Mouse (Mus musculus): ENCODE results near the gene Sp2. TPM values are rescaled to one million over a fixed set of nuclear protein-coding genes. Genes with fewer than 3 reads are reported as not detected.
A peak's percentile ranks its signal among the peaks of the same experiment; 100 is the strongest.

The Sp2 gene
- polyA plus RNA-seq, 1 experiment from 2014 or later = 15.8 TPM

DNA sequence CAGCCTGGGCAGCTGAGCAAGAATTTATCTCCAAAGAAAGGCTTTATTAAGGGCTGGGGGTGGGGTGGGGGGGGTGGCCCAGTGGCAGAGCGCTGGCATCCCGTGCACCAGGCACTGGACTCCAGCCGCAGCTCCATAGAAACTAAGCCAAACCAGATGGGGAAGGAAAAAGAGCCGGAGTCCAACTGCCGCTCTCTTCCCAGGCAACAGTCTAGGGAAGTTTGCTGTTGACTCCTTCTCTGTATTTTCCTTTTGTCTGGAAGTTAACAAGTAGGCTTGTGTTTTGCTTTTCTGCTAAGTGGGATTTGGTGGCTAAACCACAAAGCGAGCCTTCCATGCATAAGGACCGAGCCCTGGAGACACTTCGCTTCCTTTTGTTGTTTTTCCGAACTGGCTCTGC lies 36.3 kb downstream of the Sp2 start:
- Histone ChIP-seq H3K9me3 (replicated peaks; ENCODE audit: control insufficient read depth, low read length) (no peaks in the 10 kb centered on the region), H3K27me3 (ENCODE audit: control insufficient read depth, insufficient read depth, low read length) (no peaks in the 10 kb centered on the region), H3K4me2 (ENCODE audit: low read depth, low read length) (no peak overlapping the region), H3K36me3 (replicated peaks; ENCODE audit: control insufficient read depth, insufficient read depth, low read depth, low read length) (no peaks in the 10 kb centered on the region), H3K4me1 (ENCODE audit: control insufficient read depth, insufficient read depth, low read length) (no peaks in the 10 kb centered on the region), H3K9ac (replicated peaks; ENCODE audit: low read length) (no peak overlapping the region; the same call in 1 of the 2 replicates), H3K27ac (replicated peaks; ENCODE audit: low read depth, low read length) (no peak overlapping the region), H3K4me3 (ENCODE audit: low read depth, low read length) (no peak overlapping the region)
- DNase-seq (ENCODE audit: low spot score) (peak; percentile 66), ATAC-seq (replicated peaks; ENCODE audit: insufficient number of reproducible peaks, low FRiP score, low TSS enrichment, low read depth) (no peak)
- whole genome bisulfite sequencing = 72% methylated on average over 9 of the region's 9 CpGs

DNA sequence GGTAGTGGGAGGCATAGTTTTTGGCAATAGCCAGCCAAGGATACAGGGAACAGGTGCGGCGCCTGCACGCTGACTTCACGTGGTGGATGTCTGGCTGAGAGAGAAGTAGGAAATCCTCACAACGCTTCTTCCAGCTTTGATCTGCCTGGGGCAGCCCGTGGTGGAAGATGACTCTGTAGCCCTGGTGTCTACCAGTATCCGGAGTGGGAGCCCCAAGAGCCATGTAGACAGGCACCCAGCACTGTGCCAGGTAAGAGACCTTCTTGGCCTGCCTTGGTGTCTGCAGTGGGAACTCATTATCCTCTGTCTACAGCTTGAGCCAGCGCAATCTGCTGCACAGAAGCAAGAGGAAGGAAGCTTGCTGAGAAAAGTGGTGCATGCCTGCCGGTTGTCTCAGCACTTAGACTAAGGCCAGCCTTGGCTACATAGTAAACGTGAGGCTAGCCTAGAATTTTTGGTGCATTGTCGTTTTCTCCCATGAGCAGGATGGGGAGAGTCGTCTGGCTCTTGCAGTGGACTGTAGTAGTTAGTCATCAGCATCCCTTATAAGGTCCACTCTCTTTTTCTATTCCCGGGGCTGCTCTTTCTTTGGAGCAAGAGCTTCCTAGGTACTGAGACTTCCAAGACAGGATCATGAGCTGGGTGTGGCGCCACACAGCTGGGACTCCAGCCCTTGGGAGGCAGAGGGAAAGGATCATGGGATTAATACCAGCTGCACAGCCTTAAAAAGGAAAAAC lies 37.7 kb downstream of the Sp2 start:
- Histone ChIP-seq H3K4me2 (ENCODE audit: low read depth, low read length) (peak overlapping the region; percentile 81; the same call in 1 of the 2 replicates), H3K9ac (replicated peaks; ENCODE audit: low read length) (no peak overlapping the region), H3K27me3 (ENCODE audit: control insufficient read depth, insufficient read depth, low read length) (no peaks in the 10 kb centered on the region), H3K4me1 (ENCODE audit: control insufficient read depth, insufficient read depth, low read length) (no peaks in the 10 kb centered on the region), H3K9me3 (replicated peaks; ENCODE audit: control insufficient read depth, low read length) (no peaks in the 10 kb centered on the region), H3K27ac (replicated peaks; ENCODE audit: low read depth, low read length) (no peak overlapping the region), H3K4me3 (ENCODE audit: low read depth, low read length) (no peak overlapping the region), H3K36me3 (replicated peaks; ENCODE audit: control insufficient read depth, insufficient read depth, low read depth, low read length) (no peaks in the 10 kb centered on the region)
- ATAC-seq (replicated peaks; ENCODE audit: insufficient number of reproducible peaks, low FRiP score, low TSS enrichment, low read depth) = no peak
- no peak for DNase-seq (ENCODE audit: low spot score)
- WGBS = 86% methylated on average over 14 of the region's 14 CpGs

DNA sequence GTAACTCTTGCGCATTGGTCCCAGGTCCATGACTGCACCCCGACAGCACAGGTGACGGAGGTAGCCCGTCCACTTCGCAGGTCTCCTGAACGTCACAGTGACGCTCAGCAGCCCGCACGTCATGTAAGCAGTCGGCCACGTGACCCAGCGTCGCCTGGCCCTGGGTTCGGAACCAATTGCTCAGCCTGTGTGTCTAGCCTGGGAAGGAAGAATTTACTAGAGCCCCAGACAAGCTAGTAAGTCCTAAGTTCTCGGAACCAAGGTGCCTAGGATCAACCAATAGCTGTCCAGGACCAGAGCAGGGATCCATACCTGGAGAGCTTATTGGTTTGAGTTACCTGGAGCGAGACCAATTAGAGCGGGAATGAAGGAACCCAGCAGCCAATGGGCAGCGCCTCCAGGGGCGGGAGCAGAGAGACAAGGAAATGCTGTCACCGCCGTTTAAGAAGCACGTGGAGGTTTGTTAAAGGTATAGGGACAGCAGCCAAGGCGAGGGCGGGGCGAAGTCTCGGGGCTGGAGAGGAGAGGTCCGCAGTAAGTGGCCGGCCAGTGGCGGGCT lies 38.9 kb downstream of the Sp2 start, which contains the start of gene Pnpo:
Gene Pnpo (minus strand): TSS at position 241 of the 559 bp plus-strand sequence.
- WGBS = under 1% methylated on average over 29 of the region's 29 CpGs

DNA sequence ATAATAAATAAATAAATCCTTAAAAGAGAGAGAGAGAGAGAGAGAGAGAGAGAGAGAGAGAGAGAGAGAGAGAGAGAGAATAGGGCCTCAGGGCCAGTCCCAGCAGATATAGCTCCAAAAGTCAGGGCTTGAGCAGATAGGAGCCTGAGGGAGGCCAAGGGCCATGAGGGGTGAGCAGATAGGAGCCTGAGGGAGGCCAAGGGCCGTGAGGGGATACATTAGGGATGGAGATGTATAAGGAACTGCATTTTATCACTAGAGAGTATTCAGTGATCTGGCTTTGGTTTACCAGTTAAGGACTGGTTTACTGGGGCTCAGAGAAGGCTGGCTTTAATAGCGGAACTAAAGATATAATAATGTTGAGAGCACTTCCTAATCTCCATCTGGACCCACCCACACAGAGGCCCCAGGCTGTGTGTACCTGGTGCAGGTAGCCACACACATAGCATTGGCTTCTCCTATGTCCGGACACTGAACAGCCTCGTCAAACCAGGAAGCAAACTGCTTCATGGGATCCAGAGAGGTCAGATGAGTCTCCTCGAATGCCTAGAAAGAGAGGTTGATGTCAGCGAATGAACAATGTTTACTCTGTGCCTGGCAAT lies 40.7 kb downstream of the Sp2 start:
- DNase-seq (ENCODE audit: low spot score) (no peak), ATAC-seq (replicated peaks; ENCODE audit: insufficient number of reproducible peaks, low FRiP score, low TSS enrichment, low read depth) (no peak)
- Histone ChIP-seq H3K9me3 (replicated peaks; ENCODE audit: control insufficient read depth, low read length) (no peaks in the 10 kb centered on the region), H3K9ac (replicated peaks; ENCODE audit: low read length) (no peak overlapping the region), H3K27ac (replicated peaks; ENCODE audit: low read depth, low read length) (no peak overlapping the region), H3K4me1 (ENCODE audit: control insufficient read depth, insufficient read depth, low read length) (no peaks in the 10 kb centered on the region), H3K36me3 (replicated peaks; ENCODE audit: control insufficient read depth, insufficient read depth, low read depth, low read length) (no peaks in the 10 kb centered on the region), H3K4me2 (ENCODE audit: low read depth, low read length) (no peak overlapping the region), H3K4me3 (ENCODE audit: low read depth, low read length) (no peak overlapping the region), H3K27me3 (ENCODE audit: control insufficient read depth, insufficient read depth, low read length) (no peaks in the 10 kb centered on the region)
- WGBS = 88% methylated on average over 6 of the region's 6 CpGs

More for the DNA sequence above, 38.9 kb downstream of the Sp2 start, which contains the start of gene Pnpo:
- Histone ChIP-seq H3K4me3 (ENCODE audit: low read depth, low read length) (peak within 1 kb of the TSS; percentile 45), H3K4me1 (ENCODE audit: control insufficient read depth, insufficient read depth, low read length) (no peaks in the 10 kb centered on the region), H3K27ac (replicated peaks; ENCODE audit: low read depth, low read length) (no peak within 1 kb of the TSS), H3K4me2 (ENCODE audit: low read depth, low read length) (peak within 1 kb of the TSS; percentile 81), H3K27me3 (ENCODE audit: control insufficient read depth, insufficient read depth, low read length) (no peaks in the 10 kb centered on the region), H3K36me3 (replicated peaks; ENCODE audit: control insufficient read depth, insufficient read depth, low read depth, low read length) (no peaks in the 10 kb centered on the region), H3K9me3 (replicated peaks; ENCODE audit: control insufficient read depth, low read length) (no peaks in the 10 kb centered on the region), H3K9ac (replicated peaks; ENCODE audit: low read length) (peak within 1 kb of the TSS; percentile 51)
- ATAC-seq (replicated peaks; ENCODE audit: insufficient number of reproducible peaks, low FRiP score, low TSS enrichment, low read depth) (peak; percentile 94), DNase-seq (ENCODE audit: low spot score) (peak; percentile 95)

DNA sequence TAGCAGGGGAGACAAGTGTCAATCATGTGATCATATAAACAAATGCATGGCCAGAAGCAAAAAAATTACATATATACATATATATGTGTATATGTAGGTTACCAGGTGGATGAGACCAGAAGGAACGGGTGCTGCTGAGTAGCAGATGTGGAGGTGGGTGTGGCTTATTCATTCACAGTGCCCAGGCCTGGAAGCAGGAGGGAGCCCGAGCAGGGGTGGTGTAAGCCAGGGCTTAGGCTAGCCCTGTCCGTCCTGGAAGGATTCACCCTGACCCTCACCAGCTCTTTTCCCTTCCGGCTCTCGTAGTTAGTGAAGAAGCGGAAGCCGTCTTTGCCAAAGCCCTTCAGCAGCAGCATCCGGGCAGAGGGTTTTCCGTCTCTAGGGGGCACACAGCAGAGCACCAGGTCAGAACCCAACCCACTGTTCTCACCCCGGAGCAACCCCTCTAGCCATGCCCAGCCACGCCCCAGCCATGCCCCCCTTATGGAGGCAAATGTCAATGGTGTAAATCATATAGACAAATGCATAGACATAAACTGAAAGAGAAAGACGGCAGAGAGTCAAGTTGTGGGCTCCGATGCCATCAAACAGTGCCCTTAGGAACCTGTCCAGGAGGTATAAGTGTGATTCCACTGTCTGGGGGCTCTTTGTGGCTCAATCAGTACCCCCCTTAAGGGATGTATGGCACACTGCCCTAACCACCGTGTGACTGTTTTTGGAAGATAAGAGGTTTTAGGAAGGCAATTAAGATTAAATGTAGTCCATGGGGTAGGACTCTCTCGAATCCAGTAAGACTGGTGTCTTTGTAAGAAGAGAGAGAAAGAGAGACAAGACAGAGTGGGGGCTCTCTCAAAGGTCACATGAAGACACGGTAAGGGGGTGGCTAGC lies 41.9 kb downstream of the Sp2 start:
- Histone ChIP-seq H3K9me3 (replicated peaks; ENCODE audit: control insufficient read depth, low read length) (no peaks in the 10 kb centered on the region), H3K4me2 (ENCODE audit: low read depth, low read length) (no peak overlapping the region), H3K9ac (replicated peaks; ENCODE audit: low read length) (no peak overlapping the region), H3K27ac (replicated peaks; ENCODE audit: low read depth, low read length) (no peak overlapping the region), H3K27me3 (ENCODE audit: control insufficient read depth, insufficient read depth, low read length) (no peaks in the 10 kb centered on the region), H3K4me1 (ENCODE audit: control insufficient read depth, insufficient read depth, low read length) (no peaks in the 10 kb centered on the region), H3K36me3 (replicated peaks; ENCODE audit: control insufficient read depth, insufficient read depth, low read depth, low read length) (no peaks in the 10 kb centered on the region), H3K4me3 (ENCODE audit: low read depth, low read length) (no peak overlapping the region)
- no peak for ATAC-seq (replicated peaks; ENCODE audit: insufficient number of reproducible peaks, low FRiP score, low TSS enrichment, low read depth)
- 81% methylated on average over 16 of the region's 16 CpGs for WGBS
- DNase-seq (ENCODE audit: low spot score) = no peak

DNA sequence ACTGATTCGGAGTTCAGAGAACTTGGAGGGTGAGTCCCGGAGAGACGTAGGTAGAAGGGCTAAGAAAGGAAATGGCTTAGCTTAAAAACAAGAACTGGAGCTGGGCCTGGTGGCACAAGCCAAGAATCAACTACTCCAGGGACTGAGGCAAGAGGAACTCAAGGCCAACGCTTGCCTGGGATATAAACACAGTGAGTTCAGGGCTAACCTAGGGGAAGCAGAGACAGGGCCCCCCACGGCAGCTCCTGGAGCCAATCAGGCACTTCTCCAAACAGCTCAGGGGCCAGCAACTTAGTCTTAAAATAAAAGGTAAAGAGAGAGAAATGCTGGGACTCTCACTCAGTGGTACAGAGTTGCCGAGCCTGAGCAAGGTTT lies 44.3 kb downstream of the Sp2 start:
- no peak for DNase-seq (ENCODE audit: low spot score)
- Histone ChIP-seq H3K4me1 (ENCODE audit: control insufficient read depth, insufficient read depth, low read length) (no peaks in the 10 kb centered on the region; the same call in 1 of the 2 replicates), H3K4me2 (ENCODE audit: low read depth, low read length) (no peak overlapping the region), H3K9ac (replicated peaks; ENCODE audit: low read length) (no peak overlapping the region), H3K9me3 (replicated peaks; ENCODE audit: control insufficient read depth, low read length) (no peaks in the 10 kb centered on the region), H3K4me3 (ENCODE audit: low read depth, low read length) (no peak overlapping the region), H3K27me3 (ENCODE audit: control insufficient read depth, insufficient read depth, low read length) (no peaks in the 10 kb centered on the region), H3K27ac (replicated peaks; ENCODE audit: low read depth, low read length) (no peak overlapping the region), H3K36me3 (replicated peaks; ENCODE audit: control insufficient read depth, insufficient read depth, low read depth, low read length) (no peaks in the 10 kb centered on the region)
- ATAC-seq (replicated peaks; ENCODE audit: insufficient number of reproducible peaks, low FRiP score, low TSS enrichment, low read depth) = no peak
- 86% methylated on average over 6 of the region's 6 CpGs for WGBS

DNA sequence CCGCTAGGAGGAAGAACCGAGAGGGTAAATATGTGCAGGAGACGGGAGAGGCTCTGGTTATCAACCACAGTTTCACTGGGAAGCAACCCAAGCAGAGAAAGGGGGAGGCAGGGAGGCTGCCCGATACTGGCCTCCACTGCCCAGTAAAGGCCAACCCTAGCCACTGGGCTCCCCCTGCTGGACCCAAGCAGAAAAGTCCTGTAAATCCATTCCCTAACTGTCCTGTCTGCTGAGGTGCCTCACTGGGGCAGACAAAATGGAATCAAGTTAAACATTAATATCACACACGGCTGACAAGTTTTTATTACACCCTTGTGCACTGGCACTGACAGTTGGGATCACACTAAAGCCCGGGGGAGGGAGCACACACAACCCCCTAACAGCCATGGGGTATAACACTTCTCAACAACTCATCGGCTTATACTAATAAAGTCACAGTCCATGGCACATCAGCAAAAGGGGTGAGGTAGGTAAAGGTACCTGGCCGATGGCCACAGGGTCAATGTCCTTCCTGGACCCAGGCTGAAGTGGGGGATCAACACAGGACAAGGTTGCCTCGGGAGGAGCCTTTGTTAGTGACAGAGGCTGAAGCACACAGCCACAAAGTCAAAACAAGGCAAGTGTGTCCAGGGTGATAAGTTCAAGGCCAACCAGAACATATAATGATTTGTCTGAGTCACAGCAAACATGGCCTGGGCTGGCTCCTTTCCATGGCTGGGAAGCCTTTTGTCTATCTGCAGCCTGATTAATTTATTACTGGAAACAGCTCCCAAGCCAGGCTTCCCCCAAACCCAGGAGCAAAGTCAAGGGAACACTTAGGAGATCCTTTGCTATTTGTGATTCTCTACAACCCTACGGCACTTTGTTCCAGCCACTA lies 45.0 kb downstream of the Sp2 start:
- peak; percentile 68 for DNase-seq (ENCODE audit: low spot score)
- H3K4me2 ChIP-seq (ENCODE audit: low read depth, low read length) = no peak overlapping the region
- H3K36me3 ChIP-seq (replicated peaks; ENCODE audit: control insufficient read depth, insufficient read depth, low read depth, low read length) = no peaks in the 10 kb centered on the region
- no peak overlapping the region for H3K9ac ChIP-seq (replicated peaks; ENCODE audit: low read length)
- H3K4me3 ChIP-seq (ENCODE audit: low read depth, low read length) = no peak overlapping the region
- 50% methylated on average over 10 of the region's 10 CpGs for WGBS
- no peak for ATAC-seq (replicated peaks; ENCODE audit: insufficient number of reproducible peaks, low FRiP score, low TSS enrichment, low read depth)
- H3K27ac ChIP-seq (replicated peaks; ENCODE audit: low read depth, low read length) = no peak overlapping the region
- H3K27me3 ChIP-seq (ENCODE audit: control insufficient read depth, insufficient read depth, low read length) = no peaks in the 10 kb centered on the region
- H3K4me1 ChIP-seq (ENCODE audit: control insufficient read depth, insufficient read depth, low read length) = no peaks in the 10 kb centered on the region; the same call in 1 of the 2 replicates
- no peaks in the 10 kb centered on the region for H3K9me3 ChIP-seq (replicated peaks; ENCODE audit: control insufficient read depth, low read length)
